18 mouse cellular contexts compared by ENCODE assay signal in genomic region chr17:31739586-31739985, GRCm38 (mm10).
DNase-seq lines count a peak whose midpoint lies in the region; ATAC-seq and TF ChIP-seq lines count a peak whose summit lies in the region.
"Had no signal": no experiment of that assay in that cellular context is flagged by ENCODE, and none has a peak within 500 bp of the region (broad histone marks: within the 10 kb centered on the region; RNA-seq: fewer than 3 reads in every experiment).

No protein-coding gene starts in this region.

- no peak for TF ChIP-seq CTCF in stomach, postnatal 0 days (IDR thresholded peaks at IDR 0.05; ENCODE audit: low read depth)

- WGBS in heart, embryonic 13.5 days, result 60% methylated on average over 11 of the region's 11 CpGs
- WGBS in heart, embryonic 12.5 days, result 71% methylated on average over 11 of the region's 11 CpGs
- WGBS in stomach, postnatal 0 days, result 37% methylated on average over 11 of the region's 11 CpGs

- H3K4me1 ChIP-seq in heart, embryonic 13.5 days, result peaks cover 16% of the 10 kb centered on the region
- H3K4me1 ChIP-seq in heart, embryonic 12.5 days (replicated peaks), result peaks cover 10% of the 10 kb centered on the region; the same call in 1 of the 2 replicates
- no peaks in the 10 kb centered on the region for H3K4me1 ChIP-seq in stomach, postnatal 0 days (replicated peaks; ENCODE audit: control insufficient read depth, insufficient read depth)
- H3K4me1 ChIP-seq: hindbrain, embryonic 15.5 days; midbrain, embryonic 15.5 days had no signal

- H3K27me3 ChIP-seq in heart, embryonic 13.5 days (replicated peaks), result no peaks in the 10 kb centered on the region
- no peaks in the 10 kb centered on the region for H3K27me3 ChIP-seq in heart, embryonic 12.5 days (replicated peaks)
- no peaks in the 10 kb centered on the region for H3K27me3 ChIP-seq in stomach, postnatal 0 days (ENCODE audit: control insufficient read depth, insufficient read depth, low read length)
- H3K27me3 ChIP-seq: hindbrain, embryonic 15.5 days; midbrain, embryonic 15.5 days; stomach, embryonic 15.5 days had no signal

- H3K36me3 ChIP-seq in heart, embryonic 13.5 days, result no peaks in the 10 kb centered on the region
- H3K36me3 ChIP-seq in heart, embryonic 12.5 days, result no peaks in the 10 kb centered on the region
- no peaks in the 10 kb centered on the region for H3K36me3 ChIP-seq in stomach, postnatal 0 days (ENCODE audit: control insufficient read depth, insufficient read depth, low read length)
- H3K36me3 ChIP-seq: hindbrain, embryonic 15.5 days; midbrain, embryonic 15.5 days; stomach, embryonic 15.5 days had no signal

- TF ChIP-seq EP300 in stomach, postnatal 0 days (optimal IDR thresholded peaks at IDR 0.05), result no peak

- H3K27ac ChIP-seq in heart, embryonic 13.5 days (replicated peaks), result 0 out of 2 replicates have a peak overlapping the region, but pooled peaks have one; percentile 2
- no peak overlapping the region for H3K27ac ChIP-seq in heart, embryonic 12.5 days (ENCODE audit: poor library complexity, severe bottlenecking)
- peak overlapping the region; percentile 35; the same call in 1 of the 2 replicates for H3K27ac ChIP-seq in stomach, postnatal 0 days (replicated peaks)
- H3K27ac ChIP-seq: heart, adult 2 months; hindbrain, embryonic 15.5 days; midbrain, embryonic 15.5 days; stomach, embryonic 15.5 days had no signal

- peak; percentile 54 to 64 for DNase-seq in lung, adult 18-20 months
- no peak for DNase-seq in lung, postnatal 14 days
- peak; percentile 60 to 74 for DNase-seq in kidney, postnatal 25 days
- DNase-seq in stomach, postnatal 0 days (ENCODE audit: low spot score), result no peak
- DNase-seq in spleen, adult 12 weeks (ENCODE audit: low spot score), result no peak
- no peak for DNase-seq in spleen, postnatal 4 days (ENCODE audit: low spot score in 2 of 2)
- DNase-seq: adrenal gland, postnatal 10 days; cerebellum, adult 11 months; cerebellum, postnatal 25 days; heart, adult 2 months; right cerebral cortex, adult 18-20 months had no signal

- H3K9me3 ChIP-seq in heart, embryonic 13.5 days, result no peaks in the 10 kb centered on the region
- H3K9me3 ChIP-seq in heart, embryonic 12.5 days (replicated peaks), result no peaks in the 10 kb centered on the region
- no peaks in the 10 kb centered on the region for H3K9me3 ChIP-seq in stomach, postnatal 0 days (ENCODE audit: control insufficient read depth, low read length)
- H3K9me3 ChIP-seq: hindbrain, embryonic 15.5 days; midbrain, embryonic 15.5 days; stomach, embryonic 15.5 days had no signal

- no peak overlapping the region for H3K4me3 ChIP-seq in heart, embryonic 13.5 days
- no peak overlapping the region for H3K4me3 ChIP-seq in heart, embryonic 12.5 days
- no peak overlapping the region for H3K4me3 ChIP-seq in stomach, postnatal 0 days (ENCODE audit: low read depth, low read length)
- H3K4me3 ChIP-seq: heart, adult 2 months; hindbrain, embryonic 15.5 days; midbrain, embryonic 15.5 days; stomach, embryonic 15.5 days had no signal

- ATAC-seq in heart, embryonic 13.5 days (ENCODE audit: extremely low read depth, insufficient number of reproducible peaks, low FRiP score, low TSS enrichment), result no peak
- no peak for ATAC-seq in heart, embryonic 12.5 days (ENCODE audit: insufficient number of reproducible peaks, low FRiP score)
- ATAC-seq in stomach, postnatal 0 days (ENCODE audit: low FRiP score, low TSS enrichment), result no peak
- ATAC-seq: intestine, postnatal 0 days; midbrain, embryonic 15.5 days had no signal

- no peak overlapping the region for H3K4me2 ChIP-seq in heart, embryonic 13.5 days
- H3K4me2 ChIP-seq in heart, embryonic 12.5 days, result no peak overlapping the region
- H3K4me2 ChIP-seq in stomach, postnatal 0 days (replicated peaks; ENCODE audit: low read depth), result no peak overlapping the region
- H3K4me2 ChIP-seq: hindbrain, embryonic 15.5 days; liver, embryonic 11.5 days; midbrain, embryonic 15.5 days; stomach, embryonic 15.5 days had no signal

- peak overlapping the region; percentile 11; the same call in 1 of the 2 replicates for H3K9ac ChIP-seq in heart, embryonic 13.5 days
- H3K9ac ChIP-seq in heart, embryonic 12.5 days, result no peak overlapping the region
- no peak overlapping the region for H3K9ac ChIP-seq in stomach, postnatal 0 days (ENCODE audit: low read length)
- H3K9ac ChIP-seq: hindbrain, embryonic 15.5 days; midbrain, embryonic 15.5 days; stomach, embryonic 15.5 days had no signal

Comparison
In these comparisons a context has a peak if more than half of its experiments do, and no peak if none do; other contexts are left out.
1. DNase-seq: peak in lung, adult 18-20 months (2 of 2) and kidney, postnatal 25 days (2 of 2); none in lung, postnatal 14 days (single experiment), stomach, postnatal 0 days (single experiment), spleen, adult 12 weeks (single experiment) and spleen, postnatal 4 days (0 of 2).